Mouse (Mus musculus) liver, adult 2 months (tissue): ENCODE measurements around the gene Zfp444.

ENCODE experiments used
- CTCF ChIP-seq: fragments of 200-500 bp; IDR thresholded peaks from 2 replicates; pipeline ENCODE4 v1.5.1; 2011; ENCODE audit warnings: low read depth, low read length, control low read depth
- POLR2A ChIP-seq: fragments of 200-500 bp; IDR thresholded peaks from 2 replicates; pipeline ENCODE4 v1.6.1; 2011; ENCODE audit warnings: low read length, control low read depth; ENCODE audit not compliant: insufficient read depth; ENCODE audit errors: extremely low read depth

DNA sequence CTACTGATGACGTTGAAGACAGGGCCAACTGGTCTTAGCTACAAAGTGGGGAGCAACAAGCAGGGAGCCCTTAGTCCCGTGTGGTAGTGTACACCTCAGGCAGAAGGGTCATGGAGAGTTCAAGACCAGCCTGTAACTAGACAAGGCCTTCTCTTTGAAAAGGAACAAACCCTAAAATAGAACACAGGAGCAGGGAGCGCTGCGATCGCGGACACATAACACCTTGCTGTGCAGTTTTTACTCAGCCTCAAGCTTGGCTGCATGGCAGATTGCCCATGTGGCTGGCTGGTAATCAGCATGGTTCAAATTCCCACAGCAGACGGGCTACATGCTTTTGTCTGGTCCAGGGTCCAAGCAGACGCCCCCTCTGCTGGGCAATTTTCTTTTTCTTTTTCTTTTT, 12.5 kb downstream of the Zfp444 start:
- no peak for TF ChIP-seq CTCF
- TF ChIP-seq POLR2A, result no peak
